Mouse (Mus musculus): ENCODE measurements around the gene Slc38a9. TPM values are rescaled to one million over a fixed set of nuclear protein-coding genes. Genes with fewer than 3 reads are reported as not detected.

Gene Slc38a9
- total RNA-seq (2015; ENCODE audit: low replicate concordance) (227 and 257 TPM in 2 replicates), total RNA-seq (2017; ENCODE audit: low replicate concordance) (281 and 320 TPM in 2 replicates)

- peak; percentile 96 for ATAC-seq (replicated peaks; ENCODE audit: low FRiP score, poor library complexity, severe bottlenecking)
Observed at GRCm38 (mm10) chr13:112660574-112661381, at the start of gene Slc38a9. Slc38a9 (plus strand) TSS chr13:112660751.

- no peak for ATAC-seq (replicated peaks; ENCODE audit: low FRiP score, poor library complexity, severe bottlenecking)
Observed at GRCm38 (mm10) chr13:112621592-112621991, 39.0 kb upstream of the Slc38a9 start.

GRCm38 (mm10) chr13:112623656-112624055 lies 36.9 kb upstream of the Slc38a9 start:
- ATAC-seq (replicated peaks; ENCODE audit: low FRiP score, poor library complexity, severe bottlenecking), result 0 out of 2 replicates have a peak, but pooled peaks have one; percentile 43

- no peak for ATAC-seq (replicated peaks; ENCODE audit: low FRiP score, poor library complexity, severe bottlenecking)
Observed at GRCm38 (mm10) chr13:112624622-112625021, 35.9 kb upstream of the Slc38a9 start.

- no peak for ATAC-seq (replicated peaks; ENCODE audit: low FRiP score, poor library complexity, severe bottlenecking)
Observed at GRCm38 (mm10) chr13:112625566-112625965, 35.0 kb upstream of the Slc38a9 start.

- ATAC-seq (replicated peaks; ENCODE audit: low FRiP score, poor library complexity, severe bottlenecking), result no peak
Observed at GRCm38 (mm10) chr13:112635174-112635837, 25.2 kb upstream of the Slc38a9 start.

GRCm38 (mm10) chr13:112636498-112636897 lies 24.1 kb upstream of the Slc38a9 start:
- ATAC-seq (replicated peaks; ENCODE audit: low FRiP score, poor library complexity, severe bottlenecking), result peak; percentile 59

- peak; percentile 77 for ATAC-seq (replicated peaks; ENCODE audit: low FRiP score, poor library complexity, severe bottlenecking)
Observed at GRCm38 (mm10) chr13:112639111-112639510, 21.4 kb upstream of the Slc38a9 start.

- ATAC-seq (replicated peaks; ENCODE audit: low FRiP score, poor library complexity, severe bottlenecking), result no peak
Observed at GRCm38 (mm10) chr13:112642897-112643296, 17.7 kb upstream of the Slc38a9 start.

- ATAC-seq (replicated peaks; ENCODE audit: low FRiP score, poor library complexity, severe bottlenecking), result no peak
Observed at GRCm38 (mm10) chr13:112644996-112645395, 15.6 kb upstream of the Slc38a9 start.

GRCm38 (mm10) chr13:112645529-112646186 lies 14.9 kb upstream of the Slc38a9 start:
- peak; percentile 53 for ATAC-seq (replicated peaks; ENCODE audit: low FRiP score, poor library complexity, severe bottlenecking)

- no peak for ATAC-seq (replicated peaks; ENCODE audit: low FRiP score, poor library complexity, severe bottlenecking)
Observed at GRCm38 (mm10) chr13:112651183-112651582, 9.4 kb upstream of the Slc38a9 start.

GRCm38 (mm10) chr13:112652205-112652604 lies 8.3 kb upstream of the Slc38a9 start, which contains the start of gene Ddx4:
Ddx4 (minus strand) TSS chr13:112652475.
- no peak for ATAC-seq (replicated peaks; ENCODE audit: low FRiP score, poor library complexity, severe bottlenecking)

- ATAC-seq (replicated peaks; ENCODE audit: low FRiP score, poor library complexity, severe bottlenecking), result no peak
Observed at GRCm38 (mm10) chr13:112659986-112660573, 471 bp upstream of the Slc38a9 start.

GRCm38 (mm10) chr13:112661687-112662086 lies 1.1 kb downstream of the Slc38a9 start:
- ATAC-seq (replicated peaks; ENCODE audit: low FRiP score, poor library complexity, severe bottlenecking), result no peak

GRCm38 (mm10) chr13:112666433-112667024 lies 6.0 kb downstream of the Slc38a9 start:
- ATAC-seq (replicated peaks; ENCODE audit: low FRiP score, poor library complexity, severe bottlenecking), result no peak

GRCm38 (mm10) chr13:112667215-112667614 lies 6.7 kb downstream of the Slc38a9 start:
- ATAC-seq (replicated peaks; ENCODE audit: low FRiP score, poor library complexity, severe bottlenecking), result no peak

GRCm38 (mm10) chr13:112671708-112672107 lies 11.2 kb downstream of the Slc38a9 start:
- no peak for ATAC-seq (replicated peaks; ENCODE audit: low FRiP score, poor library complexity, severe bottlenecking)

GRCm38 (mm10) chr13:112672797-112673196 lies 12.2 kb downstream of the Slc38a9 start:
- ATAC-seq (replicated peaks; ENCODE audit: low FRiP score, poor library complexity, severe bottlenecking), result no peak
